Comparison of ENCODE assay signal across 21 mouse cellular contexts in genomic region chr9:28969455-28969854, GRCm38 (mm10).
"Had no signal": no experiment of that assay in that cellular context is flagged by ENCODE, and none has a peak within 500 bp of the region (broad histone marks: within the 10 kb centered on the region; RNA-seq: fewer than 3 reads in every experiment).

No protein-coding gene starts in this region.

- H3K27ac ChIP-seq: lung, embryonic 15.5 days; macrophage; midbrain, embryonic 13.5 days; midbrain, embryonic 15.5 days; neural tube, embryonic 13.5 days; neural tube, embryonic 15.5 days had no signal

- H3K27me3 ChIP-seq: lung, embryonic 15.5 days; megakaryocyte, embryonic 14.5 days; midbrain, embryonic 13.5 days; midbrain, embryonic 15.5 days; neural tube, embryonic 13.5 days; neural tube, embryonic 15.5 days had no signal

- DNase-seq: liver, postnatal 0 days; lung, adult 2 months; lung, postnatal 14 days; lung, postnatal 36 days; retina, postnatal 1 day; right cerebral cortex, adult 18-20 months; right cerebral cortex, postnatal 25 days; right cerebral cortex, postnatal 4 days; spleen, adult 18-20 months; thymus, adult 18-20 months; thymus, postnatal 14 days; thymus, postnatal 36 days had no signal

- H3K4me3 ChIP-seq: lung, embryonic 15.5 days; megakaryocyte, embryonic 14.5 days; midbrain, embryonic 13.5 days; midbrain, embryonic 15.5 days; neural tube, embryonic 13.5 days; neural tube, embryonic 15.5 days had no signal

- H3K4me2 ChIP-seq: lung, embryonic 15.5 days; midbrain, embryonic 11.5 days; midbrain, embryonic 13.5 days; midbrain, embryonic 15.5 days; neural tube, embryonic 13.5 days; neural tube, embryonic 15.5 days had no signal

- H3K9me3 ChIP-seq: lung, embryonic 15.5 days; megakaryocyte, embryonic 14.5 days; midbrain, embryonic 13.5 days; midbrain, embryonic 15.5 days had no signal

- ATAC-seq: liver, postnatal 0 days; lung, postnatal 0 days; midbrain, embryonic 13.5 days; midbrain, embryonic 15.5 days had no signal

- H3K4me1 ChIP-seq: lung, embryonic 15.5 days; megakaryocyte, embryonic 14.5 days; midbrain, embryonic 13.5 days; midbrain, embryonic 15.5 days; neural tube, embryonic 13.5 days; neural tube, embryonic 15.5 days had no signal

- H3K36me3 ChIP-seq: lung, embryonic 15.5 days; midbrain, embryonic 13.5 days; midbrain, embryonic 15.5 days; neural tube, embryonic 13.5 days; neural tube, embryonic 15.5 days had no signal

- H3K9ac ChIP-seq: liver, postnatal 0 days; lung, embryonic 15.5 days; midbrain, embryonic 13.5 days; midbrain, embryonic 15.5 days; neural tube, embryonic 13.5 days; neural tube, embryonic 15.5 days had no signal
